Mouse (Mus musculus) neural tube, embryonic 13.5 days (tissue): Measurements from ENCODE around the gene Rin2. TPM values are rescaled to one million over a fixed set of nuclear protein-coding genes. Genes with fewer than 3 reads are reported as not detected.

ENCODE experiments used
- ATAC-seq: fragments of 200-750 bp; cut with Nextera tagmentation; 2 replicates; pipeline ENCODE4 v1.8.0; 2017; ENCODE audit warnings: low read depth, mild to moderate bottlenecking, moderate TSS enrichment, moderate library complexity
- H3K27ac ChIP-seq: fragments of 300-500 bp; sonication (generic); replicated peaks from 2 replicates; pipeline ENCODE4 v1.5.1; 2015; ENCODE audit warnings: moderate library complexity, mild to moderate bottlenecking, inconsistent platforms
- H3K27me3 ChIP-seq: fragments of 300-500 bp; sonication (generic); 2 replicates; pipeline ENCODE4 v1.6.1; 2015; ENCODE audit warnings: mild to moderate bottlenecking, inconsistent platforms
- H3K36me3 ChIP-seq: fragments of 300-500 bp; sonication (generic); 2 replicates; pipeline ENCODE4 v1.6.1; 2015; ENCODE audit warnings: mild to moderate bottlenecking, inconsistent platforms
- H3K4me1 ChIP-seq: fragments of 300-500 bp; sonication (generic); replicated peaks from 2 replicates; pipeline ENCODE4 v1.6.1; 2015; ENCODE audit warnings: inconsistent platforms
- H3K4me2 ChIP-seq: fragments of 300-500 bp; sonication (generic); 2 replicates; pipeline ENCODE4 v1.6.1; 2015; ENCODE audit warnings: inconsistent platforms, mild to moderate bottlenecking, moderate library complexity
- H3K4me3 ChIP-seq: fragments of 300-500 bp; sonication (generic); 2 replicates; pipeline ENCODE4 v1.5.1; 2015; ENCODE audit warnings: mild to moderate bottlenecking, inconsistent platforms
- H3K9ac ChIP-seq: fragments of 300-500 bp; sonication (generic); 2 replicates; pipeline ENCODE4 v1.6.1; 2015; ENCODE audit warnings: moderate library complexity, mild to moderate bottlenecking, inconsistent platforms
- H3K9me3 ChIP-seq: fragments of 300-500 bp; sonication (generic); 2 replicates; pipeline ENCODE4 v1.6.1; 2016; ENCODE audit warnings: inconsistent platforms
- WGBS: fragments of 180-500 bp; shearing (Covaris S2); methylation state at CpG from one replicate; pipeline ENCODE4 v1.1.7; 2015; 5-methylcytosine and 5-hydroxymethylcytosine counted together
- polyA plus RNA-seq: library from polyadenylated mRNA; unstranded; fragments of >200 nt; fragmentation: Nextera tagmentation; extraction: Ambion mirVana; gene quantifications from 2 replicates; pipeline ENCODE4 v1.2.1, GENCODE M21; 2015

Rin2 gene
- 17.2 and 18.2 TPM in 2 replicates for polyA plus RNA-seq

- Histone ChIP-seq H3K4me1 (peaks cover 44% of the 10 kb centered on the region), H3K4me3 (peak within 1 kb of the TSS; percentile 75), H3K4me2 (peak within 1 kb of the TSS; percentile 89), H3K27me3 (no peaks in the 10 kb centered on the region), H3K9ac (peak within 1 kb of the TSS; percentile 82), H3K36me3 (no peaks in the 10 kb centered on the region), H3K9me3 (peaks cover 4% of the 10 kb centered on the region; the same call in 1 of the 2 replicates), H3K27ac (peak within 1 kb of the TSS; percentile 78)
- WGBS: 0% methylated on average over 33 of the region's 33 CpGs
- ATAC-seq: peak; percentile 87
Measured at GRCm38 (mm10) chr2:145675142-145675755, at the start of gene Rin2. Gene Rin2 (plus strand): TSS chr2:145675215.

- peak; percentile 82 for ATAC-seq
- H3K9me3 ChIP-seq: no peaks in the 10 kb centered on the region
- peak overlapping the region; percentile 75 for H3K27ac ChIP-seq
- no peaks in the 10 kb centered on the region for H3K27me3 ChIP-seq
- 52% methylated on average over 6 of the region's 6 CpGs for WGBS
- no peak overlapping the region for H3K4me2 ChIP-seq
- H3K4me3 ChIP-seq: no peak overlapping the region
- peaks cover 14% of the 10 kb centered on the region; the same call in 1 of the 2 replicates for H3K4me1 ChIP-seq
- no peaks in the 10 kb centered on the region for H3K36me3 ChIP-seq
- H3K9ac ChIP-seq: no peak overlapping the region
Measured at GRCm38 (mm10) chr2:145631123-145631798, 43.8 kb upstream of the Rin2 start.

GRCm38 (mm10) chr2:145631799-145632174 is 43.2 kb upstream of the Rin2 start:
- H3K4me1 ChIP-seq: peaks cover 14% of the 10 kb centered on the region; the same call in 1 of the 2 replicates
- no peak overlapping the region for H3K9ac ChIP-seq
- peak overlapping the region; percentile 75 for H3K27ac ChIP-seq
- no peak overlapping the region for H3K4me2 ChIP-seq
- no peaks in the 10 kb centered on the region for H3K36me3 ChIP-seq
- H3K27me3 ChIP-seq: no peaks in the 10 kb centered on the region
- 36% methylated on average over 4 of the region's 4 CpGs for WGBS
- ATAC-seq: peak; percentile 45
- H3K4me3 ChIP-seq: no peak overlapping the region
- H3K9me3 ChIP-seq: no peaks in the 10 kb centered on the region

- Histone ChIP-seq H3K36me3 (no peaks in the 10 kb centered on the region), H3K27me3 (no peaks in the 10 kb centered on the region), H3K4me2 (no peak overlapping the region), H3K4me3 (no peak overlapping the region), H3K4me1 (peaks cover 14% of the 10 kb centered on the region; the same call in 1 of the 2 replicates), H3K9me3 (no peaks in the 10 kb centered on the region), H3K27ac (no peak overlapping the region), H3K9ac (no peak overlapping the region)
- no peak for ATAC-seq
- 79% methylated on average over 5 of the region's 5 CpGs for WGBS
Measured at GRCm38 (mm10) chr2:145633811-145634210, 41.2 kb upstream of the Rin2 start.

GRCm38 (mm10) chr2:145640255-145640984 is 34.6 kb upstream of the Rin2 start:
- no peaks in the 10 kb centered on the region for H3K36me3 ChIP-seq
- ATAC-seq: no peak
- no peak overlapping the region for H3K4me2 ChIP-seq
- no peak overlapping the region for H3K27ac ChIP-seq
- H3K9me3 ChIP-seq: no peaks in the 10 kb centered on the region
- H3K27me3 ChIP-seq: no peaks in the 10 kb centered on the region
- no peak overlapping the region for H3K9ac ChIP-seq
- no peak overlapping the region for H3K4me3 ChIP-seq
- WGBS: 64% methylated on average over 21 of the region's 21 CpGs
- H3K4me1 ChIP-seq: no peaks in the 10 kb centered on the region

- no peaks in the 10 kb centered on the region for H3K4me1 ChIP-seq
- H3K9me3 ChIP-seq: no peaks in the 10 kb centered on the region
- no peak overlapping the region for H3K9ac ChIP-seq
- 38% methylated on average over 12 of the region's 12 CpGs for WGBS
- H3K4me2 ChIP-seq: no peak overlapping the region
- ATAC-seq: no peak
- no peak overlapping the region for H3K4me3 ChIP-seq
- H3K27ac ChIP-seq: no peak overlapping the region
- H3K27me3 ChIP-seq: no peaks in the 10 kb centered on the region
- no peaks in the 10 kb centered on the region for H3K36me3 ChIP-seq
Measured at GRCm38 (mm10) chr2:145655373-145655960, 19.5 kb upstream of the Rin2 start.

GRCm38 (mm10) chr2:145656121-145656520 is 18.9 kb upstream of the Rin2 start:
- H3K9ac ChIP-seq: no peak overlapping the region
- no peaks in the 10 kb centered on the region for H3K36me3 ChIP-seq
- no peak overlapping the region for H3K4me2 ChIP-seq
- H3K4me3 ChIP-seq: no peak overlapping the region
- WGBS: 57% methylated on average over 3 of the region's 3 CpGs
- H3K9me3 ChIP-seq: no peaks in the 10 kb centered on the region
- H3K4me1 ChIP-seq: no peaks in the 10 kb centered on the region
- no peak overlapping the region for H3K27ac ChIP-seq
- H3K27me3 ChIP-seq: no peaks in the 10 kb centered on the region
- no peak for ATAC-seq

GRCm38 (mm10) chr2:145656716-145657115 is 18.3 kb upstream of the Rin2 start:
- ATAC-seq: no peak
- Histone ChIP-seq H3K9me3 (no peaks in the 10 kb centered on the region), H3K27me3 (no peaks in the 10 kb centered on the region), H3K27ac (no peak overlapping the region), H3K36me3 (no peaks in the 10 kb centered on the region), H3K9ac (no peak overlapping the region), H3K4me1 (no peaks in the 10 kb centered on the region), H3K4me2 (no peak overlapping the region), H3K4me3 (no peak overlapping the region)
- 68% methylated on average over 1 of the region's 1 CpGs for WGBS

GRCm38 (mm10) chr2:145661242-145661641 is 13.8 kb upstream of the Rin2 start:
- Histone ChIP-seq H3K9ac (no peak overlapping the region), H3K4me2 (no peak overlapping the region), H3K4me1 (no peaks in the 10 kb centered on the region), H3K27me3 (no peaks in the 10 kb centered on the region), H3K27ac (no peak overlapping the region), H3K4me3 (no peak overlapping the region), H3K9me3 (no peaks in the 10 kb centered on the region), H3K36me3 (no peaks in the 10 kb centered on the region)
- WGBS: 79% methylated on average over 6 of the region's 7 CpGs
- no peak for ATAC-seq

- H3K27ac ChIP-seq: no peak overlapping the region
- 90% methylated on average over 7 of the region's 7 CpGs for WGBS
- H3K9ac ChIP-seq: no peak overlapping the region
- H3K36me3 ChIP-seq: no peaks in the 10 kb centered on the region
- H3K4me3 ChIP-seq: no peak overlapping the region
- no peak overlapping the region for H3K4me2 ChIP-seq
- no peaks in the 10 kb centered on the region for H3K27me3 ChIP-seq
- ATAC-seq: no peak
- no peaks in the 10 kb centered on the region for H3K4me1 ChIP-seq
- no peaks in the 10 kb centered on the region for H3K9me3 ChIP-seq
Measured at GRCm38 (mm10) chr2:145663899-145664298, 11.1 kb upstream of the Rin2 start.

GRCm38 (mm10) chr2:145664311-145664710 is 10.7 kb upstream of the Rin2 start:
- no peak overlapping the region for H3K9ac ChIP-seq
- H3K9me3 ChIP-seq: no peaks in the 10 kb centered on the region
- H3K36me3 ChIP-seq: no peaks in the 10 kb centered on the region
- no peak overlapping the region for H3K4me2 ChIP-seq
- H3K4me3 ChIP-seq: no peak overlapping the region
- no peak overlapping the region for H3K27ac ChIP-seq
- no peaks in the 10 kb centered on the region for H3K4me1 ChIP-seq
- WGBS: 91% methylated on average over 2 of the region's 2 CpGs
- H3K27me3 ChIP-seq: no peaks in the 10 kb centered on the region
- ATAC-seq: no peak

GRCm38 (mm10) chr2:145668135-145668534 is 6.9 kb upstream of the Rin2 start:
- Histone ChIP-seq H3K4me1 (no peaks in the 10 kb centered on the region), H3K9ac (no peak overlapping the region), H3K36me3 (no peaks in the 10 kb centered on the region), H3K27ac (no peak overlapping the region), H3K9me3 (no peaks in the 10 kb centered on the region), H3K27me3 (no peaks in the 10 kb centered on the region), H3K4me2 (no peak overlapping the region), H3K4me3 (no peak overlapping the region)
- no peak for ATAC-seq
- 78% methylated on average over 4 of the region's 4 CpGs for WGBS
